Mouse (Mus musculus) E14TG2a.4 (cell line): Measurements from ENCODE around the gene Flot2.

Experiments
- CTCF ChIP-seq: conservative IDR thresholded peaks from 2 replicates; pipeline ENCODE4 v1.5.1; 2014; ENCODE audit warnings: low read length
- NANOG ChIP-seq: IDR thresholded peaks from 2 replicates; pipeline ENCODE4 v1.6.1; 2014; ENCODE audit warnings: borderline replicate concordance, low read length, mixed read lengths
- POU5F1 ChIP-seq: IDR thresholded peaks from 2 replicates; pipeline ENCODE4 v1.6.1; 2014; ENCODE audit warnings: low read length, borderline replicate concordance

GRCm38 (mm10) chr11:78104501-78104900 is 66.8 kb downstream of the Flot2 start:
- TF ChIP-seq CTCF (no peak), POU5F1 (no peak), NANOG (no peak)
